Mouse (Mus musculus): ENCODE data around the gene Gpr1.

The Gpr1 gene

GRCm38 (mm10) chr1:63214271-63214558 is at the start of gene Gpr1:
Gene Gpr1, minus strand, starts transcription at chr1:63214543.
- DNase-seq (ENCODE audit: low spot score) = no peak

GRCm38 (mm10) chr1:63263671-63264070 is 49.3 kb upstream of the Gpr1 start:
- DNase-seq (ENCODE audit: low spot score) = no peak

GRCm38 (mm10) chr1:63261041-63261590 is 46.8 kb upstream of the Gpr1 start:
- no peak for DNase-seq (ENCODE audit: low spot score)

- DNase-seq (ENCODE audit: low spot score) = no peak
Observed at GRCm38 (mm10) chr1:63260742-63261033, 46.3 kb upstream of the Gpr1 start.

- no peak for DNase-seq (ENCODE audit: low spot score)
Observed at GRCm38 (mm10) chr1:63259916-63260741, 45.8 kb upstream of the Gpr1 start.

GRCm38 (mm10) chr1:63259271-63259830 is 45.0 kb upstream of the Gpr1 start:
- DNase-seq (ENCODE audit: low spot score) = no peak

GRCm38 (mm10) chr1:63258501-63258900 is 44.2 kb upstream of the Gpr1 start:
- DNase-seq (ENCODE audit: low spot score) = no peak

GRCm38 (mm10) chr1:63256083-63256482 is 41.7 kb upstream of the Gpr1 start:
- no peak for DNase-seq (ENCODE audit: low spot score)

GRCm38 (mm10) chr1:63255101-63255500 is 40.8 kb upstream of the Gpr1 start:
- DNase-seq (ENCODE audit: low spot score) = no peak

GRCm38 (mm10) chr1:63253291-63253690 is 38.9 kb upstream of the Gpr1 start:
- DNase-seq (ENCODE audit: low spot score) = no peak

- DNase-seq (ENCODE audit: low spot score) = no peak
Observed at GRCm38 (mm10) chr1:63252351-63253209, 38.2 kb upstream of the Gpr1 start.

GRCm38 (mm10) chr1:63249261-63249660 is 34.9 kb upstream of the Gpr1 start:
- no peak for DNase-seq (ENCODE audit: low spot score)

GRCm38 (mm10) chr1:63248360-63248851 is 34.1 kb upstream of the Gpr1 start:
- no peak for DNase-seq (ENCODE audit: low spot score)

GRCm38 (mm10) chr1:63247831-63248359 is 33.6 kb upstream of the Gpr1 start:
- DNase-seq (ENCODE audit: low spot score) = no peak

GRCm38 (mm10) chr1:63246862-63247521 is 32.6 kb upstream of the Gpr1 start:
- DNase-seq (ENCODE audit: low spot score) = no peak

GRCm38 (mm10) chr1:63243854-63244253 is 29.5 kb upstream of the Gpr1 start:
- DNase-seq (ENCODE audit: low spot score) = no peak

GRCm38 (mm10) chr1:63239751-63240150 is 25.4 kb upstream of the Gpr1 start:
- no peak for DNase-seq (ENCODE audit: low spot score)

GRCm38 (mm10) chr1:63239305-63239704 is 25.0 kb upstream of the Gpr1 start:
- no peak for DNase-seq (ENCODE audit: low spot score)

GRCm38 (mm10) chr1:63237371-63237770 is 23.0 kb upstream of the Gpr1 start:
- no peak for DNase-seq (ENCODE audit: low spot score)

- no peak for DNase-seq (ENCODE audit: low spot score)
Observed at GRCm38 (mm10) chr1:63227241-63227640, 12.9 kb upstream of the Gpr1 start.

- DNase-seq (ENCODE audit: low spot score) = no peak
Observed at GRCm38 (mm10) chr1:63225890-63226289, 11.5 kb upstream of the Gpr1 start.

- DNase-seq (ENCODE audit: low spot score) = no peak
Observed at GRCm38 (mm10) chr1:63225009-63225408, 10.7 kb upstream of the Gpr1 start.
